Mouse (Mus musculus) T-cell, adult 66 days (primary cell): ENCODE data around the gene Atp6ap1. TPM values are rescaled to one million over a fixed set of nuclear protein-coding genes. Genes with fewer than 3 reads are reported as not detected.

Source experiments
- total RNA-seq, 2 experiments: library from RNA; stranded (reverse); gene quantifications; 3 replicates in 1 of 2; 4 replicates in 1 of 2; pipeline ENCODE4 v1.2.4; 2023

The Atp6ap1 gene
- total RNA-seq = 10 to 100 TPM; 89.1 to 92.3 TPM

GRCm38 (mm10) chrX:74296538-74297448 lies at the start of gene Atp6ap1:
Gene Atp6ap1 (plus strand): TSS chrX:74297097.

DNA sequence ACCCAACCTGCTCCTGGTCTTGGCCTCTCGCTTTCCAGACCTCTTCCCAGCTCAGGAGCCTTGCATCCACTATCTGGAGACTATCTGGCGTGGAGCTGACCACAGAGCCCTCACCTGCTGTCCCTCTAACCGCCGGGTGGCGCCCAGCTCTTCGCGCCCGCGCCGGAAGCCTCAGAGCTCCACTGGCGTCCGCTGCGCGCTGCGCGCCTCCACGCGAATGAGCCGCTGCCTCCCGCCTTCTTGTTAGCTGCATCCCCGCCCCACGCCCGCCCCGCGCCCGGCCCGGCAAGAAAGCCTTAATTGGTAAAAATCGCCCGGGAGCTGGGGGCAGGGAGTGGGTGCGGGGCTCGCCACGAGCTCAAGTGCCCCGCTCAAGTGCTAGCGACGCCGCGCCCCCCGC lies 47.3 kb upstream of the Atp6ap1 start, which contains the start of gene Flna:
Gene Flna, minus strand, starts transcription at position 206 of the 400 bp plus-strand sequence.

DNA sequence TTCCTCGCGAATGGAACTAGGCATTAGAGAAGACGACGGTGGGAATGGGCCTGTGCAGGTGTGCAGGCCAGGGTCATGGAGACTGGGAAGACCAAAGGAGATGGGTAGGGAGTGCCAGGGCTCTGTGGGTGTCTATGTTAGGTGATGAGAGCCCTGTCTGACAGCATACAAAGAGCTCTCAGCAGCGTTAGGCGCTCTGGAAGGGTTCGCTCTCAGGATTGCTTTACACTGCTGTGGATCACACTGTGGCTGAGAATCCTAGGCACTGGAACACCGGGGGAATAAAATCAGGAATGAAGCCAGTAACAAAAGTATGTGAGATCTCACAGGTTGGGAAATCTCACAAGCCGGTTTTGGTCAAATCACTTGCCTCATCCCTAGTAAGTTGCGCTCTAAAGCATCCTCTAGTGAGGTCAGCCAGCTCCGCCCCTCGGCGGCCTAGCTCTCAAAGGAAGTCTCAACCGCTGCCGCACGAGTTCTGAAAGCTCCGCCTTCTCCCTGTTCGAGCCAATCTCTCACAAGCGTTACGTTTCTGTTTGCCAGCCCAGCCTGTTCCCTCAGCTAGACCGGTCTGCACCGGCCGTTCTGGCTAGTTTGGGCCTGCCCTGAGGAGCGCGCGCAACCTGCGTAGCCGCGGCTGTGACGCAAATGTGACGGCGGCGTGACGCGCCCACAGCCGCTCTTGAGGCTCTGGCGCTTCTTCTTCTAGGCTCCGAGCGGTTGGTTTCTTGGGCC lies 42.6 kb upstream of the Atp6ap1 start, which contains the start of gene Emd:
Gene Emd, plus strand, starts transcription at position 535 of the 735 bp plus-strand sequence.

DNA sequence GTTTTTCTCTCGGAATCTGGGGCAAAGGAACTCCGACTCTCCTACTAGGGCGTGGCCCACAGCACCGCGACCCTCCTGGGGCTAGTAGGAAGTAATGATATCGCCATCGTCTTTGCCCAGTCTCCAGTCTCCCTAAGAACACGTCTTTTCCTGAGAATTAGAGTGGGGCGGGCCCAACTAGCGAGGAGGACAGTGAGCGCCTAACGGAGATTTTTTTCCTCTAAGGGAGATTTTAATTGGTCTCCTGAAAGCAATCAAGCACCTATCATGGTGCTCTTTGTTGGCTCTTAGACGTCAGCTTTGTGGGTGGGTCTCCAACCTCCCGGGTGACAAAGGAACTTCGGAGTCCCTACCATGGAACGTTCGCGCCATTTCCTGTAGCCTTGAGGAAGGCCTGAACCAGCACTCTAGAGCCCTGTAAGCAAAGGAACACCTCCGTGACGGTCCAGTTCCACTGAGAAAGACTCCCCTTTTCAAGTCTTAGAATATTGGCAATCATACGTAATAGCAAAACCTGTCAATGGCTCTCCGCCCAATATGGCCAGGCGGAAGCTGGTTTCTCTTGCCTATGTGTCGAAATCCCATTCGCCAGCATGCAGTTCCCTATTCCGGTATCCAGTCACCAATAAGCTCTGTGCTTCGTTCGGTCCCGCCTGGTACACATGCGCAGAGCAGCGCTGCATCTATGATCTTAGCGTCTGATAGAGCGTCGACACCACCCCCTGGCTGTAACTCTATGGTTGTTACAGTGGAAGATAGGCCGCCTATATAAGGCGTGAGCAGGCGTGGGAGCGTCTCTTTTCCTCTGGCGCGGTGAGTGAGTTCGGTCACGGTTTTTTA lies 26.6 kb upstream of the Atp6ap1 start, which contains the start of gene Rpl10:
Gene Rpl10, plus strand, starts transcription at position 751 of the 840 bp plus-strand sequence.

DNA sequence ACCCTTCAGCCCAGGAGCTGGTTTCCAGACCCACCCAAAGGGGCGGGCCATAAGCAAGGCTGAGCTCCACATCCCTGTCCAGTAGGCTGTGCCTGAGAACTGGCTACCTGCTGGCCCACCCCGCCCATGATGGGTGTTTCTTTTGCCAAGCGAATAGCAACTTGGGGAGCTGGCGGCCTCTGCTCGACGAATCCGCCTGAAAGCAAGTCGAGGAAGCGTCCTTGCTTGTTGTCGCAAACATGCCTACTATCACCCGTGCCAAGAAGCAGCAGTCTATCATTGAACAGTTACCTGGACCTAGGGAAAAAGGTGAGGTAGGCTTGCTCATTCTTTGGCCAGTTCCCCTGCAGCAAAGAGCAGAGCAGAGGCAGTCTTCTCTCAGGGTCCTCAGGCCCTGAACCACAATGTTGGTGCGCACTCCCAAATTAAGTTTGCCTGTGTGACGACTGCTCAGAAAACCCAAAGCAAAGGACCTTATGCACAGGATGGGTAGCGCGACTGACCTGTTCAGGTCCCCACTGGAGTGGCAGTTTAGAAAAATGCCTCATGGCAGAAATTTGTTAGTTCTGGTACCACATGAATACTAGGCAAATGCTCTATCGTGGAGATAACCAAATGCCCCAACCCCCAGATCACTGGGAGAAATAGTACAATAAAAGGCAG lies 15.0 kb upstream of the Atp6ap1 start, which contains the start of the genes Taz and Dnase1l1:
Gene Taz, plus strand, starts transcription at position 181 of the 663 bp plus-strand sequence.
Gene Dnase1l1, minus strand, starts transcription at position 606 of the 663 bp plus-strand sequence.

GRCm38 (mm10) chrX:74304867-74305700 lies 8.2 kb downstream of the Atp6ap1 start, which contains the start of gene Gdi1:
Gene Gdi1 (plus strand): TSS chrX:74304998.

DNA sequence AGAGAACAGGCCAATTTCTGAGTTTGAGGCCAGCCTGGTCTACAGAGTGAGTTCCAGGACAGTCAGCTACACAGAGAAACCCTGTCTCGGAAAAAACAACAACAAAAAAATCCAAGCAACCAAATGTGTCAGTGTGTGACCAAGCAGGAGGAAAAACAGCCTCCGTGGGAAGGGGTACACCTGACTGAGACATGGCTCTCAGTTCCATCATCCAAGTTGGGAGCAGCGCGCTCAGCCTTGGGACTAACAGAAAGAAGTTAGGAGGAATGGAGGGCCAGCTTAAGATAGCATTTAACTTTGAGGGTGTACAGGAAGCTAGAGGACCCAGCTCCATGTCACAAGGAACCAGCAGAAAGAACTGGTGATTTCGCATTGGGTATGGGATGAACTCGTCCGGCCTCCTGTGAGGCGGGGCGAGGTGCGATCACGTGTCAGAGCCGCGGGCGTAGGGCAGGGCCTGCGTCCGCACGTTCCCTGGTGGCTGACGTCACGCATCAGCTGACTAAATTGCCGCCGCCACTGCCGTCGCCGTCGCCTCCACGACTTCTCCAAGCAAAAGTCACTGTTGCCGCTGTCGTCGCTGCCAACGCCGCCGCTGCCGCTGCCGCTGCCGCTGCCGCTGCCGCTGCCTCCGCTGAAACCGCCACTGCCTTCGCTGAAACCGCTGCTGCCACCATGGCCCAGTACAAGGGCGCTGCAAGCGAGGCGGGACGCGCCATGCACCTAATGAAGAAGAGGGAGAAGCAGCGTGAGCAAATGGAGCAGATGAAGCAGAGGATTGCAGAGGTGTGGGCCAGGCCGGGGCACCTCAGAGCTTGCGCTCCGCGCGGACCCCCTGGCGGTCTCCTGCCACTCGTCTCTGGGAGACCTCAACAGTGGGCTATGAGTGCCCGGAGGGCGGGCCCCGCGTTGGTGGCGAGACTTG lies 15.9 kb downstream of the Atp6ap1 start, which contains the start of gene Fam50a:
Gene Fam50a, plus strand, starts transcription at position 494 of the 925 bp plus-strand sequence.

GRCm38 (mm10) chrX:74328725-74329161 lies 31.8 kb downstream of the Atp6ap1 start, which contains the start of gene Plxna3:
Gene Plxna3 (plus strand): TSS chrX:74329066.

DNA sequence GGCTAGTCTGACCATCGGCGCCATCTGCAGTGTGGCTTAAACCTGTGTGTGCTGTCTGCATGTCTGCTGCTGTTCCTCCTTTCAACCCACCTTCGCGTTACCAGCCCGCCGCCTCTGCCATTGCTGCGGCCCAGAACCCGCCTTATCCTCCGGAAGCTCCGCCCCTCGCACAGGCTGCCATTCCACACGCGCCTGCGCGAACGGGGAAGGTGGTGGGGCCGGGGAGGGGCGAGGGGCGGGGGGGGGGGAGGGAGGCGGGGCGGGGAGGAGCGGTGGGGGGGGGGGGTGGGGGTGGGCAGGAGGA lies 56.5 kb downstream of the Atp6ap1 start, which contains the start of gene Lage3:
Gene Lage3, minus strand, starts transcription at position 152 of the 304 bp plus-strand sequence.

Other genes with a start within 250 kb of the Atp6ap1 start
- gene Opn1mw, start 169.6 kb upstream of the Atp6ap1 start, total RNA-seq = not detected
- 10 to 100 TPM; 52.2 to 53.0 TPM for gene Mecp2, start 161.7 kb upstream of the Atp6ap1 start, total RNA-seq
- gene Tex28, start 129.3 kb upstream of the Atp6ap1 start, total RNA-seq = not detected
- gene Tktl1, start 119.8 kb upstream of the Atp6ap1 start, total RNA-seq = 1 to 10 TPM in 1 of 2 experiments, under 1 TPM in 1; 0.30 to 2.2 TPM
- 100 to 1,000 TPM; 663 to 672 TPM for gene Flna, start 47.3 kb upstream of the Atp6ap1 start, total RNA-seq
- 10 to 100 TPM; 64.3 to 65.0 TPM for gene Emd, start 42.4 kb upstream of the Atp6ap1 start, total RNA-seq
- 100 to 1,000 TPM; 634 to 720 TPM for gene Rpl10, start 26.3 kb upstream of the Atp6ap1 start, total RNA-seq
- 10 to 100 TPM; 64.9 to 73.4 TPM for gene Taz, start 15.2 kb upstream of the Atp6ap1 start, total RNA-seq
- gene Dnase1l1, start 14.8 kb upstream of the Atp6ap1 start, total RNA-seq = 10 to 100 TPM; 10.7 to 13.7 TPM
- gene Gdi1, start 7.9 kb downstream of the Atp6ap1 start, total RNA-seq = 100 to 1,000 TPM; 194 to 226 TPM
- 10 to 100 TPM; 56.6 to 62.8 TPM for gene Fam50a, start 15.9 kb downstream of the Atp6ap1 start, total RNA-seq
- gene Plxna3, start 32.0 kb downstream of the Atp6ap1 start, total RNA-seq = 10 to 100 TPM in 1 of 2 experiments, 1 to 10 TPM in 1; 9.4 to 12.8 TPM
- gene Lage3, start 56.5 kb downstream of the Atp6ap1 start, total RNA-seq = 10 to 100 TPM; 24.0 to 30.7 TPM
- gene Ubl4a, start 76.1 kb downstream of the Atp6ap1 start, total RNA-seq = 10 to 100 TPM; 29.1 to 33.7 TPM
- 10 to 100 TPM; 16.9 to 19.6 TPM for gene Slc10a3, start 76.3 kb downstream of the Atp6ap1 start, total RNA-seq
- 10 to 100 TPM; 19.0 to 24.6 TPM for gene Fam3a, start 96.2 kb downstream of the Atp6ap1 start, total RNA-seq
- gene Ikbkg, start 96.2 kb downstream of the Atp6ap1 start, total RNA-seq = 10 to 100 TPM; 46.0 to 58.1 TPM
- gene G6pdx, start 132.1 kb downstream of the Atp6ap1 start, total RNA-seq = 10 to 100 TPM; 28.3 to 30.1 TPM
- not detected for gene Gm6880, start 184.3 kb downstream of the Atp6ap1 start, total RNA-seq